Mouse (Mus musculus) heart, embryonic 14.5 days (tissue): ENCODE results near the gene Neu1. TPM values are rescaled to one million over a fixed set of nuclear protein-coding genes. Genes with fewer than 3 reads are reported as not detected.
"Not testable (repeated sequence)": the region's sequence is repeated elsewhere in the genome, so short reads cannot be mapped to it uniquely, and the experiment has no call there.

Experiments
- ATAC-seq: fragments of 200-750 bp; cut with Nextera tagmentation; 2 replicates; pipeline ENCODE4 v1.8.0; 2017; ENCODE audit warnings: low read depth, moderate TSS enrichment; ENCODE audit not compliant: insufficient number of reproducible peaks, insufficient read depth, low FRiP score
- H3K27ac ChIP-seq, 2 experiments: fragments of 200-500 bp in 1 of 2; fragments of 300-500 bp in 1 of 2; sonication (generic) in 1 of 2; replicated peaks in 1 of 2; 2 replicates each; pipeline ENCODE4 v1.5.1; 2012 to 2014; ENCODE audit warnings: low read depth in 2 of 2, low read length in 2 of 2, control low read depth in 1 of 2, mild to moderate bottlenecking in 1 of 2, mixed read lengths in 1 of 2; ENCODE audit not compliant: control insufficient read depth in 1 of 2, insufficient read depth in 1 of 2
- H3K27me3 ChIP-seq: fragments of 300-500 bp; sonication (generic); 2 replicates; pipeline ENCODE4 v1.6.1; 2014; ENCODE audit warnings: mild to moderate bottlenecking, low read length, control low read depth; ENCODE audit not compliant: control insufficient read depth, insufficient read depth
- H3K36me3 ChIP-seq: fragments of 300-500 bp; sonication (generic); 2 replicates; pipeline ENCODE4 v1.6.1; 2014; ENCODE audit warnings: mild to moderate bottlenecking, control low read depth, low read length, mixed read lengths; ENCODE audit not compliant: control insufficient read depth, insufficient read depth
- H3K4me1 ChIP-seq, 2 experiments: fragments of 200-500 bp in 1 of 2; fragments of 300-500 bp in 1 of 2; sonication (generic) in 1 of 2; 2 replicates each; pipeline ENCODE4 v1.6.1; 2012 to 2014; ENCODE audit warnings: low read length in 2 of 2, control low read depth in 1 of 2, mixed read lengths in 1 of 2; ENCODE audit not compliant: control insufficient read depth in 2 of 2, insufficient read depth in 2 of 2
- H3K4me2 ChIP-seq: fragments of 300-500 bp; sonication (generic); 2 replicates; pipeline ENCODE4 v1.6.1; 2014; ENCODE audit warnings: mild to moderate bottlenecking, low read length
- H3K4me3 ChIP-seq, 2 experiments: fragments of 200-500 bp in 1 of 2; fragments of 300-500 bp in 1 of 2; sonication (generic) in 1 of 2; 2 replicates each; pipeline ENCODE4 v1.5.1; 2012 to 2014; ENCODE audit warnings: low read length in 2 of 2, mild to moderate bottlenecking in 2 of 2, control low read depth in 1 of 2, low read depth in 1 of 2, moderate library complexity in 1 of 2; ENCODE audit not compliant: control insufficient read depth in 1 of 2, insufficient read depth in 1 of 2
- H3K9ac ChIP-seq: fragments of 300-500 bp; sonication (generic); 2 replicates; pipeline ENCODE4 v1.6.1; 2014; ENCODE audit warnings: mild to moderate bottlenecking, low read length
- H3K9me3 ChIP-seq: fragments of 300-500 bp; sonication (generic); 2 replicates; pipeline ENCODE4 v1.6.1; 2016; ENCODE audit warnings: low read length, control low read depth; ENCODE audit not compliant: control insufficient read depth
- WGBS: fragments of 180-500 bp; shearing (Covaris S2); extraction: QIAGEN DNeasy Blood & Tissue Kit; methylation state at CpG from one replicate; pipeline ENCODE4 v1.1.7; 2014; 5-methylcytosine and 5-hydroxymethylcytosine counted together
- polyA plus RNA-seq: library from polyadenylated mRNA; unstranded; fragments of >200 nt; fragmentation: Nextera tagmentation; extraction: Ambion mirVana; gene quantifications from 2 replicates; pipeline ENCODE4 v1.2.1, GENCODE M21; 2014

Neu1 gene
- polyA plus RNA-seq, 1 experiment from 2014 or later: 14.6 TPM

DNA sequence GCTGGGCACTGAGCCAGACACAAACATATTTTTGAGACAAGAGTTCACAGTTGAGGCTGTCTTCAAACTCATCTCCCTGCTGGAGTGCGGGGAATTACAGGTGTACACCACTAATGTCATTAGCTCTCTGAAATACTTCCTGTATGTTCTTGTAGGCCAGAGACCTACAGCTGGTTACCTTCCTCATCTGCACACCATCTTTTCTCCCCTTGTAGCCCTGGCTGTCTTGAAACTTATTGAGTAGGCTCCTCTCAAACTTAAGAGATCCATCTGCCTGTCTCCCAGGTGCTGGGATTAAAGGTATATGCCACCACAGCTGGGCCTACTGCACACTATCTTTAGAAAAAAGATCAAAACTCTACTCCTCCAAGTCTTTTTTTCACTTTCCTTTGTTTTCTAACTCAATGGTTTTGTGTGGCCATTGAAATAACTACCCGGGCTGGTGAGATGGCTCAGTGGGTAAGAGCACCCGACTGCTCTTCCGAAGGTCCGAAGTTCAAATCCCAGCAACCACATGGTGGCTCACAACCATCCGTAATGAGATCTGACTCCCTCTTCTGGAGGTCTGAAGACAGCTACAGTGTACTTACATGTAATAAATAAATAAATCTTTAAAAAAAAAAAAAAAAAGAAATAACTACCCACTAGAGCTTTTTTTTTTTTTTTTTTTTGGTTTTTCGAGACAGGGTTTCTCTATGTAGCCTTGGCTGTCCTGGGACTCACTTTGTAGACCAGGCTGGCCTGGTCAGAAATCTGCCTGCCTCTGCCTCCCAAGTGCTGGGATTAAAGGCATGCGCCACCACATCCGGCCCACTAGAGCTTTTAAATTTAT is 17.9 kb downstream of the Neu1 start:
- H3K27ac ChIP-seq, ATAC-seq, H3K9me3 ChIP-seq, H3K9ac ChIP-seq, H3K4me2 ChIP-seq, H3K27me3 ChIP-seq, H3K4me3 ChIP-seq: not testable (repeated sequence)
- Histone ChIP-seq H3K36me3 (peaks cover 22% of the 10 kb centered on the region), H3K4me1 (peaks cover 3 to 17% of the 10 kb centered on the region in 2 experiments)
- 63% methylated on average over 9 of the region's 9 CpGs for WGBS

DNA sequence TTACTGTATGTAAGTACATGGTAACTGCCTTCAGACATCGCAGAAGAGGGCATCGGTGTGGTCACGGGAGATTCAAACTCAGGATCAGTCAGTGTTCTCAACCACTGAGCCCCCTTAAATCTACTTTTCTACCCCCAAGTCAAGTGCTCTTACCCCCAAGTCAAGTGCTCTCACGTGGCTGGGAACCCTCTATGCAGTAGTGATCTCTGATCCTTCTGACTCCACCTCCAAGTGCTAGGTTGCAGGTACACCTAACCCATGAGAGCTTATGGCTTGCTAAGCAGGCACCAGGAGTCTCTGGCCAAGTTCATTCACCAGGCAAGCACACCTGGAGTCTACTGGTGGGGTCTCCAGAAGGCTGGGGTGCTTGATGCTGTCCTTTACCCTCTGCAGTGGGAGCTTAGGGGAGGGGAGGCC is 18.5 kb downstream of the Neu1 start:
- Histone ChIP-seq H3K9me3 (no peaks in the 10 kb centered on the region), H3K27ac (no peak overlapping the region), H3K4me3 (no peak overlapping the region), H3K4me2 (no peak overlapping the region), H3K4me1 (peaks cover 3 to 13% of the 10 kb centered on the region in 2 experiments), H3K27me3 (no peaks in the 10 kb centered on the region), H3K9ac (no peak overlapping the region), H3K36me3 (peaks cover 22% of the 10 kb centered on the region)
- whole genome bisulfite sequencing: 39% methylated on average over 4 of the region's 4 CpGs
- ATAC-seq: no peak

DNA sequence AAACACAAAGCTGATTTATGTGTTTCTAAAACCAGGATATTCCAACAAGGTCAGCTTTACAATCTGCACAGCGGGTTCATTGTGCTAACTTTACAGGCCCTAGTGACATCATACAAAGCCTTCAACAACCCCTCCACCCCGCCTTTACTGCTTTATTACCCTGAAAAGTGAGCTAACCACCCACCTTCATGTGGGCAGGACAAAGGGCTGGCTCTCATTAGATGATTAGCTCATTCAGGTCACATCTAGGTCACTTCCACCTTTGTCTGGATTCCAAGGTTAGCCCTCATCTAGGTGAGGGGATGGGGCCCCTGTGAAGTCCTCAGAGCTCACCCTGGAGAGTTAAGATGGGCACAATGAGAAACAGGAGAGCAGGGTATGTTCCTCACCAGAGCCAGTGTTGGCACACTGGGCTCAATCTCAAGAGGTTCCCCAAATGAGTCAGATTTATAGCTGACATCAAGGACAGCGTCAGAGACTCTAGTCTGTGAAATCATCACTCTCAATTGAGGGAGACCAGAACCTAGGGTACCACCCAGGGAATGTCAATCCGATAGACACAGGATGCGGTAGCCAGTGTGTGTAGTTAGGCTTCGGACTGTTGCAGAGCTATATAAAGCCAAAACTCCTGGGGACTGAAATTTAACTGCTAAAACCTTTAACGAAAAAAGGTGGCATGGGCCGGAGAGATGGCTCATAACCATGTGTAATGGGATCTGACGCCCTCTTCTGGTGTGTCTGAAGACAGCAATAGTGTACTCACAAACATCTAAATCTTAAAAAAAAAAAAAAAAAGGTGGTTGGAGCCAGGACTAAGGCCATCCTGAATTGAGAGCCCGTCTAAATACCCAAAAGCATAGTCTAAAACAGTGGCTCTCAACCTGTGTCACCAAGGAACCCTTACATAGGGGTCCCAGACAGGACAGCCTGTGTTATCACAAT is 19.7 kb downstream of the Neu1 start:
- WGBS: 34% methylated on average over 10 of the region's 10 CpGs
- Histone ChIP-seq H3K9ac (peak overlapping the region; percentile 100), H3K27ac (peak overlapping the region; percentile 76 to 85), H3K4me1 (peaks cover 3 to 13% of the 10 kb centered on the region in 2 experiments), H3K4me3 (peak overlapping the region; percentile 98 to 99), H3K36me3 (peaks cover 22% of the 10 kb centered on the region), H3K27me3 (no peaks in the 10 kb centered on the region), H3K4me2 (peak overlapping the region; percentile 78), H3K9me3 (no peaks in the 10 kb centered on the region)
- no peak for ATAC-seq

DNA sequence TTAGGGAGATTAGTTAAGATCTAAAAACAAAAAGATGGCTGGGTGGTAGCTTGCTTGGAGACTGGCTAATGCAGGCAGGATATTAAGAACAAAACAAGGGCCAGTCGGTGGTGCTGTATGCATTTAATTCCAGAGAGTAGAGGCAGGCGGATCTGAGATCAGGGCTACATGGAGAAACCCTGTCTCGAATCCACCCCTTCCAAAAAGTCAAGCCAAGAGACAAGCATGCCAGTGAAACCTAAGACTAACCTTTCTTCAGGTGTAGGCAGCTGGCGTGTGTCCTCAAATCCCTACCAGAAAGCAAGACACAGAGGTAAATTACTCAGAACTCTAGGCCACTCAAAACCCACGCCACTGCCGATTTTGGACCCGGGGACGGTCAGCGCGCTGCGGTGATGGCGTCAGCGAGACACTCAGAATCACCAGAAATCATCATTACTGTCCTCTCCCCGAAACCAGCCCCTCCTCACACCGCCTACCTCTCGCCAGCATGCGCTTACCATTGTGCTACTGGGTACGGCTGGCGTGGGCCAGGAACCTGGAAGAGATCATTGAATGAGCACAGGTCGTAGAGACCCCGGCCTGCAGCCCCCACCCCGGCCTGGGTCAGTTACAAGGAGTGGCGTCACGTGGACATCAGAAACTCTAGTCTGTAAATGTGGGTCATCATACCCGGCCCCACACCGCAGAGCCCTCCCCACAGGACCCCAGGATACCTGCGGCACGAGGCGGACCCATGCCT is 20.8 kb downstream of the Neu1 start:
- Histone ChIP-seq H3K4me3 (peak overlapping the region; percentile 98 to 99), H3K27ac (peak overlapping the region; percentile 76 to 85), H3K9me3 (no peaks in the 10 kb centered on the region), H3K4me2 (peak overlapping the region; percentile 78), H3K27me3 (peaks cover 5% of the 10 kb centered on the region; the same call in 1 of the 2 replicates), H3K36me3 (peaks cover 22% of the 10 kb centered on the region), H3K9ac (peak overlapping the region; percentile 100), H3K4me1 (peaks cover 3 to 13% of the 10 kb centered on the region in 2 experiments)
- no peak; the same call in 1 of the 2 replicates for ATAC-seq
- under 1% methylated on average over 29 of the region's 29 CpGs for WGBS

DNA sequence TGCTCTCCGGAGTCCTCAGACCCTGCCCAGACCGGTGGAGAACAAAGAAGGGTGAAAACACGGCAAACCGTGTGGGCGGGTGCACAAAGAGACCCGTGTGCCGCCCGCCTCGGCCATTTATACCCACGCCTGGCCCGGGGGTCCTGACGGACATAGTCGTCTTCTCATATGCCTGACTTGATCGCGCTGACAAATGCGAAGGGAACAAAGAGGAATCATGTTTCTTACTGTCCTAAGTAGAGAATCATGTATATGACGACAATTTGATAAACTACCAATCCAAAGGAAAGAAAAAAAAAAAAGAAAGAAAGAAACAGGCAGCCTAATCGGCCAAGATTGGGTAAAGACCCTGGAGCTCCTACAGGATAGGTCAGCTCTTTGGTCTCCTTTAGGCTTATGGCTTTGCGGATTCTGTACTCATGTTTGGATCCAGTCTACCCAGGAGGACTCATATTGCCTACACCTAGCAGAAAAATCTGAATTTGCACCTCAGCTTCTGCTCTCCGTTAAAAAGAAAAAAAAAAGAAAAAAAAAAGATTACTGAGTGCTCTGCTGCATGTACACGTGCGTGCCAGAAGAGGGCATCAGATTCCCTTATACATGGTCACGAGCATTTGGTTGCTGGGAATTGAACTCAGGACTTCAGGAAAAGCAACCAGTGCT is 21.5 kb downstream of the Neu1 start:
- peak; percentile 73 for ATAC-seq
- H3K36me3 ChIP-seq: peaks cover 22% of the 10 kb centered on the region
- H3K27ac ChIP-seq: peak overlapping the region; percentile 76 to 85
- H3K4me1 ChIP-seq: peaks cover 3 to 13% of the 10 kb centered on the region in 2 experiments
- H3K27me3 ChIP-seq: peaks cover 7% of the 10 kb centered on the region; the same call in 1 of the 2 replicates
- peak overlapping the region; percentile 78 for H3K4me2 ChIP-seq
- under 1% methylated on average over 23 of the region's 23 CpGs for WGBS
- peak overlapping the region; percentile 100 for H3K9ac ChIP-seq
- no peaks in the 10 kb centered on the region for H3K9me3 ChIP-seq
- peak overlapping the region; percentile 98 to 99 for H3K4me3 ChIP-seq

DNA sequence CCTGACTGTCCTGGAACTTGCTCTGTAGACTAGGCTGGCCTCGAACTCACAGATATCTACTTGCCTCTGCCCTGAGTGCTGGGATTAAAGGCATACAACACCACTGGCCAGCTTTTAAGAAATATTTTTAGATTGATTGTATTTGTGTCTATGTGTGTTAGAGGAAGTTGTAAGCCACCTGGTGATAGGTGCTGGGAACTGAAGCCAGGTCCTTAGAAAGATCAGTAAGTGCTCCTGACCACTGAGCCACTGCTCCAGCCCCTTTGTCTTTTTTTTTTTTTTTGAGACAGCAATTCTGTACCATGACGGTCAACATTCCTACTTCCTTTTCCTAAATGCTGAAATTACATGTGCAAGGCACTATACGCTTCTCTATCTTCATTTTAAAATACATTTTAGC is 22.2 kb downstream of the Neu1 start:
- H3K36me3 ChIP-seq: peaks cover 22% of the 10 kb centered on the region
- no peak for ATAC-seq
- no peak overlapping the region for H3K4me2 ChIP-seq
- H3K27me3 ChIP-seq: peaks cover 7% of the 10 kb centered on the region; the same call in 1 of the 2 replicates
- H3K9ac ChIP-seq: no peak overlapping the region
- peak overlapping the region in 1 of 2 experiments; percentile 85; a peak in 1 of 4 replicates for H3K27ac ChIP-seq
- WGBS: 84% methylated on average over 3 of the region's 3 CpGs
- H3K9me3 ChIP-seq: no peaks in the 10 kb centered on the region
- no peak overlapping the region for H3K4me3 ChIP-seq
- H3K4me1 ChIP-seq: peaks cover 3 to 13% of the 10 kb centered on the region in 2 experiments
